Mouse (Mus musculus) retina, postnatal 7 days (tissue): ENCODE data around the gene Hectd3.

Experiments used
- DNase-seq: peaks from one replicate; pipeline ENCODE4 v3.0.0-alpha.2; 2012; ENCODE audit warnings: low read depth, low spot score

Hectd3 gene

DNA sequence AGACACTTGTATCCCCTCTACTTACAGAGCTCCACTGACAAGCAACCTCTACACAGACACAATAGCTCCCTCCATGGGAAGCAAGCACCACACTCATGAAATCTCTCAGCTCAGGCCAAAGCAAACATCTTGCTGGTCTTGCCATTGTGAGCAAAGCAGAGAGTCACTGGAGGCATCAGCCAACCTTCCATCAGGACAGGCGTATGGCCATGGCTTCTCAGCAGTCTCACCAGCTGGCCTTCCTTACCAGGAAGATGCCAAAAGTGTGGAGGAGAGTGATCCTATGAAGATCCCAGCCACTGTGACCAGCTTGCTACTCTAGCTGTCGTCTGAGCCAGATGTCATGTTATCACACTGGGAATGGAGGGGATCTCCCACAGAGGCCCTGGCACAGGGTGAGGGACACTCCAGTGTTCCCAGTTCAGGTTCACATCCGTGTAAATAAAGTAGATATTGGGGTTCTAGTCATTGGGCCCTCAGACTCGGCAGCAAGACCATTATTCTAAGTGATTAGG is 19.8 kb downstream of the Hectd3 start:
- DNase-seq, result no peak

DNA sequence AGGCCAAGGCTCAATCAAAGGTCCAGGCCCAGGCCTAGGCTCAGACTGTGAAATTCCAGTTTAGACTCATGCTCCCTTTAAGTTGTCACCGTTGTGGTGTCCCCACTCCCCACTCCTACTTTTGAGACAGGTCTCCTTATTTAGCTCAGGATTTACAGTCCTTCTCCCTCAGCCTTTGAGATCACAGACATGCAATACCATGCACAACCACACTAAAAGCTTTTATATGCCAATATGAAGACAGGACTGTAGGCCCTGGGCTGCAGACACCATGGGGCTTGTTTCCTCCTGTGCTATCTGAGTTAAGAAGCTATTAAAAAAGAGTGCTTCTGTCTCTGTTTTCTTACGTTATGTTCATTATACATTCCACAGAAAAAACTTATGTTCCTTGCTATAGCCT is 22.6 kb downstream of the Hectd3 start:
- no peak for DNase-seq

DNA sequence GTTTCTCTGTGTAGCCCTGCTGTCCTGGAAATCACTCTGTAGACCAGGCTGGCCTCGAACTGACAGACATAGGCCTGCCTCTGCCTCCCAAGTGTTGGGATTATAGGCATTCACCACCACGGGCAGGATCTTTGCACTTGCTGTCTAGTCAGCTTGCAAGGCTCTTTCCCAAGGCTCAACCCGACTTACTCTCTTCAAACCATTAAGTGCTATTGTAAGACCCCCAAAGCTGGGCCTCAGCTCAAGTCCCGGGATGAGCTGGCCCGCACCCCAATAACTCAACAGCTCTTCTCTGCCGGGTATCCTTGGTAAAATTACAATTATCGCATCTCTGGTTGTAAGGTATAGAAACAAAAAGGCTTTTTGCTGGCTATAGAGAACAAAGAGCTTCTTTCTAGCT is 23.2 kb downstream of the Hectd3 start:
- no peak for DNase-seq

GRCm38 (mm10) chr4:117019206-117020134 is 24.4 kb downstream of the Hectd3 start, which contains the start of gene Eif2b3:
Gene Eif2b3 (plus strand): TSS chr4:117019402.
- DNase-seq, result peak; percentile 86

- no peak for DNase-seq
These were observed 28.4 kb downstream of the Hectd3 start for GRCm38 (mm10) chr4:117023469-117023868.

DNA sequence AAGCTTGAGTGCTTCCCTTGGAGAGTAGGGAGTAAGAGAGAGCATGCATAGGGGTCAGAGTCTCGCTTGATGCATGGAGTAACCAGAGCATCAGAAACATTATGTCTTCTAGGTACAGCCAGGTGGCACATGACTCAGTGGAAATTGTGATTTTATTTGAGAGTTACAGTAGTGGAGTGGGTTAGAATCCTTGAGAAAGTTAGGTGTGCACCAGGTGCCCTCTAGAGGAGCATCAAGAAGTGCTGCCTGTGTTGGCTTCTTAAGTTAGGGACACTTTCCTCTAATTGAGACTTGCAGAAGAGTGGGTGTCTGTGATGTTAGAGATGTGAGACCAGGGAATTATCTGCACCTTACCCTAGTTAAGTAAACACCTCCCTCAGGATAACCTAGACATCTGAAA is 36.0 kb downstream of the Hectd3 start:
- DNase-seq, result no peak

DNA sequence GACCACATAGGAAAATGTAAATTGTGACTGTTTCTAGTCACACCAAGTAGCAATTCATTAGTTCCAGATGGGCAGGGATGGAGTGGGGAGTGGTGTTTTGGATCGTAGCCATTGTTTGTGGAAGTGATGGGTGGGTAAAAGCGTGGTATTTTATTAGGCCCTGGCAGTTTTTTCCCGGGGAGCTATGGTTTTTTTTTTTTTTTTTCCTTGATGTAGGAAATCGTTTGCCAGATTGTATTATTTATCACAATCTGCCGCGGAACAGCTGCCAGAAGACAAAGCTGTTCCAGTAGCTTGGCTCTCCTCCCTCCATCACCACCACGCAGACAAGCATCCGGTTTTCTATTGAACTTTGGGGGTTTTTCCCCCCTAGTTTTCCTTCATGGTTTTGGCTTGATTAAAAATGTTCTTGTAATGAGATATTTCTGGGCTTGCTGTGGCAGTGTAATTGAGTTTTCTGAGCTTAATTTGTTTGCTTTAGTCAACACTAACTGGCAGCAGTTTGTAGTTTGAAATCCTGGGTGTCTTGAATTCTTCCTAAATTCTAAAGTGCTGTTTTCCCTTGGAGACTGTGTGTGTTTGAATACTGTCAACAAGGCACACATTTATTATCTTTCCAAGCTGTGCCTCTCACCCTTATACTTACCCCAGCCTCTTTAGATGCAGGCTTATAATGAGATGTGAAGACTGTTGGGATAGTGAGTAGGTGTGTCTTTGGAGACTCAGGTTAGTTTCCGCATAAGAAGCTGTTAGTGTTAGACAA is 45.0 kb downstream of the Hectd3 start:
- DNase-seq, result no peak

- DNase-seq, result no peak
These were observed 45.7 kb downstream of the Hectd3 start for GRCm38 (mm10) chr4:117040791-117041190.

DNA sequence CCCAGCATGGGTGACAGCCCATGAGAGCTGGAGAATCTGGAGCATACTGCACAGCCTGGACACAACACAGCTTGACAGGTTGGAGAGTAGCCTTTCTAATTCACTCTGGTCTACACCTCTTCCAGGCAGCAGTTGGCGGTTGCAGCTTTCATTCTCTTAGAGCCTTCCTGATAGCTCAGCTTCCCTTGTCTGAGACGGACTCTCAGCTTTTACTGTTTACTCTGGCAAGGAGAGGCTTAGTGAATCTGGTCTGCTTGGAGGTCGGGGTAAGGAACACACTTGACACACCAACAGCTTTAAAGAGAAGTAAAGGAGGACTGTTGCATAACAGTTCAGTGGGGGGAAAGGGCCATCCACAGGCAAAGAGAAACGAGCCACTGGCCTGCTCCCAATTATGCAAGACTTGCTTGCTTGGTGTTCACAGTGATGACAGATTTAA is 46.2 kb downstream of the Hectd3 start:
- DNase-seq, result no peak

DNA sequence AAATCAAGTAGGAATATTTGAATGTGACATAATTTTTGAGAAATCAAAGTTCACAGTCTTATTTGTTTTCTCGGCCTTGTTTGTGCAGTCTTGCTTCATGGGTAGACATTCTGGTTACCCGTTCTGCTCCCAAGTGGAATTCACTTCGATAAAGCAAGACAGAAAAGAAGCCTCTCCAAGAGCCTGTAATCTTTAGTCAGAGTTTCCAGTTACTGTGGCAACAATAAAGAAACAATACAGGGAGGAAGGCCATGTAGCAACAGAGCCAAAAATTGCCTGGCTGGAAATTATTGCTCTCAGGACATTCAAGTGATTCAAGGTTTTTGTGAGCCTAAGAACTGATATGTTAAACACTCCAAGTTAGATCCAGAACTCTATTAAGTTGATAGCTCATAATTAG is 53.7 kb downstream of the Hectd3 start:
- DNase-seq, result no peak

GRCm38 (mm10) chr4:117049485-117049884 is 54.4 kb downstream of the Hectd3 start:
- no peak for DNase-seq

- DNase-seq, result no peak
These were observed 57.5 kb downstream of the Hectd3 start for GRCm38 (mm10) chr4:117052626-117053025.

DNA sequence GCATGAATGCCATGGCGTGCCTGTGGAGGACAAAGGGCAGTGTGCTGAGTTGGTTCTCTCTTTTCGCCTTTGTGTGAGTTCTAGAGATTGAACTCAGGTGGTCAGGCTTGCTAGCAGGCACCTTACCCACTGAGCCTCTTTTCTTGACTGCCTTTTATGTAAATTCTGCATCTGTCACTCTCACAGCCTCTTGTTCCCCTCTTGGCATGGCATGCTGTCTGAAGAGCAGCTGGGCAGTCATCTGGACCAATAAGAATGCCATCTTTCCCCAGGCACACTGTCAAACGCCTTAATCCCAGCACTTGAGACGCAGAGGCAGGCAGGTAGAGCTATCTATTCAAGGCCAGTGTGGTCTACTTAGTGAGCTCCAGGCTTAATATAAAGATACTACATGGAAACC is 58.8 kb downstream of the Hectd3 start:
- DNase-seq, result no peak
